Mouse (Mus musculus): ENCODE measurements around the gene Gm498.

DNA sequence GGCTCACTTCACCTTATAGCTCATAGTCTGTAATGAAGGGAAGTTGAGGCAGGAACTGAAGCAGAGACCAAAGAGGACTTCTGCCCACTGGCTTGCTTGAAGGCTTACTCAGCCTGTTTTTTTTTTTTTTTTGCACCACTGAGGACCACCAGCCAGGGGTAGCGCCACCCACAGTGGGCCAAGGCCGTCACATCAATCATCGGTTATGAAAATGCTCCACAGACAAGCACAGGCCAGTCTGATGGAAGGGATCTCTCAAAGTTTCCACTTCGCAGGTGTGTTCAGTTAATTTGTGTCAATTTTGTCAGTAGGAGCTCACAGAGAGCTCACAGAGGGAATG, 43.4 kb upstream of the Gm498 start:
- no peak for TF ChIP-seq CTCF (IDR thresholded peaks at IDR 0.05; ENCODE audit: borderline replicate concordance, insufficient read depth, low read depth, low read length)
- TF ChIP-seq POLR2A (IDR thresholded peaks at IDR 0.05; ENCODE audit: borderline replicate concordance, insufficient read depth, low read length) = no peak
